Mouse (Mus musculus) stomach, postnatal 0 days (tissue): ENCODE data around the gene Ostc. TPM values are rescaled to one million over a fixed set of nuclear protein-coding genes. Genes with fewer than 3 reads are reported as not detected.

Experiments
- ATAC-seq: fragments of 200-750 bp; cut with Nextera tagmentation; 2 replicates; pipeline ENCODE4 v1.8.0; 2017; ENCODE audit not compliant: low FRiP score, low TSS enrichment
- DNase-seq: peaks from one replicate; pipeline ENCODE4 v3.0.0-alpha.2; 2016; ENCODE audit warnings: low spot score
- H3K27ac ChIP-seq: fragments of 300-500 bp; sonication (generic); replicated peaks from 2 replicates; pipeline ENCODE4 v1.5.1; 2014; ENCODE audit warnings: mild to moderate bottlenecking, control low read depth
- H3K27me3 ChIP-seq: fragments of 300-500 bp; sonication (generic); 2 replicates; pipeline ENCODE4 v1.6.1; 2014; ENCODE audit warnings: low read length; ENCODE audit not compliant: control insufficient read depth, insufficient read depth
- H3K36me3 ChIP-seq: fragments of 300-500 bp; sonication (generic); 2 replicates; pipeline ENCODE4 v1.6.1; 2014; ENCODE audit warnings: low read length, mixed read lengths; ENCODE audit not compliant: control insufficient read depth, insufficient read depth
- H3K4me1 ChIP-seq: fragments of 300-500 bp; sonication (generic); replicated peaks from 2 replicates; pipeline ENCODE4 v1.6.1; 2014; ENCODE audit warnings: antibody characterized with exemption; ENCODE audit not compliant: control insufficient read depth, insufficient read depth
- H3K4me2 ChIP-seq: fragments of 300-500 bp; sonication (generic); replicated peaks from 2 replicates; pipeline ENCODE4 v1.6.1; 2014; ENCODE audit warnings: low read depth, mild to moderate bottlenecking, control low read depth, moderate library complexity
- H3K4me3 ChIP-seq: fragments of 300-500 bp; sonication (generic); 2 replicates; pipeline ENCODE4 v1.5.1; 2014; ENCODE audit warnings: low read depth, low read length, control low read depth
- H3K9ac ChIP-seq: fragments of 300-500 bp; sonication (generic); 2 replicates; pipeline ENCODE4 v1.6.1; 2014; ENCODE audit warnings: mild to moderate bottlenecking, low read length, control low read depth, mixed read lengths
- H3K9me3 ChIP-seq: fragments of 300-500 bp; sonication (generic); 2 replicates; pipeline ENCODE4 v1.6.1; 2016; ENCODE audit warnings: low read length; ENCODE audit not compliant: control insufficient read depth
- CTCF ChIP-seq: IDR thresholded peaks from 2 replicates; pipeline ENCODE4 v1.5.1; 2016; ENCODE audit warnings: antibody characterized with exemption, low read depth, mild to moderate bottlenecking, moderate library complexity
- EP300 ChIP-seq: optimal IDR thresholded peaks from 2 replicates; pipeline ENCODE3; 2016; ENCODE audit warnings: antibody characterized with exemption
- WGBS: fragments of 180-500 bp; shearing (Covaris S2); extraction: QIAGEN DNeasy Blood & Tissue Kit; methylation state at CpG from one replicate; pipeline ENCODE4 v1.1.7; 2014; 5-methylcytosine and 5-hydroxymethylcytosine counted together
- polyA plus RNA-seq: library from polyadenylated mRNA; unstranded; fragments of >200 nt; fragmentation: Nextera tagmentation; extraction: Ambion mirVana; gene quantifications from 2 replicates; pipeline ENCODE4 v1.2.1, GENCODE M21; 2015

The Ostc gene
- polyA plus RNA-seq, 1 experiment from 2014 or later, result 300 TPM

- H3K9ac ChIP-seq, result no peak overlapping the region
- no peak overlapping the region for H3K27ac ChIP-seq
- peaks cover 26% of the 10 kb centered on the region for H3K36me3 ChIP-seq
- TF ChIP-seq EP300, result no peak
- no peak for TF ChIP-seq CTCF
- no peaks in the 10 kb centered on the region for H3K27me3 ChIP-seq
- no peak for ATAC-seq
- DNase-seq, result no peak
- no peaks in the 10 kb centered on the region for H3K9me3 ChIP-seq
- no peak overlapping the region for H3K4me2 ChIP-seq
- H3K4me1 ChIP-seq, result no peaks in the 10 kb centered on the region
- H3K4me3 ChIP-seq, result no peak overlapping the region
- 71% methylated on average over 1 of the region's 1 CpGs for WGBS
Observed at GRCm38 (mm10) chr3:130727036-130727435, 17.8 kb upstream of the Ostc start.

DNA sequence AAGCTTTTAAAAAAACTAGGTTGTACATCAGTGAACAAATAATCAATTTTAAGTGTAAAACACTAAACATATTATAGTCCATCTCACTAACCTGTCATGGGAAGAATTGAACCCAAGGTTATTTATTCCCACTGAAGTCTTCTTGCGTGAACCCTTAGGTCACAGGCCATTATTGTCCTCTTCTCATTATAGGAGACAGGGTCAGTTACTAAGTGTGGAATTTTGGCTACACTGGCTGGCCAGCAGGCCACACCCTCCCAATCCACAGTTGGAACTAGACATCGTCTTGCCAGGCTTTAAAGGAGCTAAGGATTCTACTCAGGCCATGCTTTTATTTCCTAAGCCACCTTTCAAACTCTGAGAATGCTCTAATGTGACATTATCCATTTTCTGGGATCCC, 16.5 kb upstream of the Ostc start:
- no peaks in the 10 kb centered on the region for H3K9me3 ChIP-seq
- ATAC-seq (no peak), DNase-seq (no peak)
- H3K9ac ChIP-seq, result no peak overlapping the region
- no peak overlapping the region for H3K4me2 ChIP-seq
- H3K4me1 ChIP-seq, result no peaks in the 10 kb centered on the region
- no peaks in the 10 kb centered on the region for H3K27me3 ChIP-seq
- TF ChIP-seq EP300 (no peak), CTCF (no peak)
- H3K27ac ChIP-seq, result no peak overlapping the region
- H3K36me3 ChIP-seq, result peaks cover 26% of the 10 kb centered on the region
- no peak overlapping the region for H3K4me3 ChIP-seq
- 74% methylated on average over 2 of the region's 2 CpGs for WGBS

GRCm38 (mm10) chr3:130722733-130723478, 13.7 kb upstream of the Ostc start:
- Histone ChIP-seq H3K9me3 (no peaks in the 10 kb centered on the region), H3K4me3 (no peak overlapping the region), H3K9ac (no peak overlapping the region), H3K27me3 (no peaks in the 10 kb centered on the region), H3K27ac (no peak overlapping the region), H3K36me3 (peaks cover 20% of the 10 kb centered on the region), H3K4me2 (no peak overlapping the region), H3K4me1 (no peaks in the 10 kb centered on the region)
- TF ChIP-seq CTCF (no peak), EP300 (no peak)
- WGBS, result 67% methylated on average over 11 of the region's 11 CpGs
- ATAC-seq (no peak), DNase-seq (no peak)

- no peaks in the 10 kb centered on the region for H3K36me3 ChIP-seq
- H3K27me3 ChIP-seq, result no peaks in the 10 kb centered on the region
- no peak overlapping the region for H3K9ac ChIP-seq
- no peak overlapping the region for H3K27ac ChIP-seq
- ATAC-seq (no peak), DNase-seq (no peak)
- no peak overlapping the region for H3K4me3 ChIP-seq
- WGBS, result 80% methylated on average over 4 of the region's 4 CpGs
- H3K9me3 ChIP-seq, result no peaks in the 10 kb centered on the region
- TF ChIP-seq CTCF (no peak), EP300 (no peak)
- no peaks in the 10 kb centered on the region for H3K4me1 ChIP-seq
- H3K4me2 ChIP-seq, result no peak overlapping the region
Observed at GRCm38 (mm10) chr3:130720225-130720624, 11.0 kb upstream of the Ostc start.

DNA sequence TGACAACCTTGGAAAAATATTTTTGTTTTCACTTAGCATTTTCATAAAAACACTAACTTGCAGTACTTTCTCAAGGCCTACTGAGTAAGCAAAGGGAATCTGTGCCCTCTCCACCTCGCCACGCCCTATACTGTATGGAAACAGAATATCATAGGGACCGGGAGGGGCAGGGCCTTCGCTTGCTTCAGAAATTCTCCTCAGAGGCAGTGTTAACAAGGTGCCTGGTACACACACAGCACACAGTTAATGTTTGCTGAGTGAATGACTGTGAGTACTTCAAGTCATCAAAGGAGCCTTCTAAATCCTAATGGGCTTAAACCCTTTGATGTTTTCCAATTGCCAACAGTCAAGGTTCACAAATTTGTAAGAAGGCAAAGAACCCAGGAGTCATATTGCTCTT, 9.6 kb upstream of the Ostc start:
- H3K36me3 ChIP-seq, result no peaks in the 10 kb centered on the region
- no peaks in the 10 kb centered on the region for H3K9me3 ChIP-seq
- H3K4me2 ChIP-seq, result no peak overlapping the region
- TF ChIP-seq CTCF (no peak), EP300 (no peak)
- no peak overlapping the region for H3K9ac ChIP-seq
- WGBS, result 64% methylated on average over 4 of the region's 4 CpGs
- peak; percentile 39 for DNase-seq
- no peaks in the 10 kb centered on the region for H3K27me3 ChIP-seq
- H3K4me3 ChIP-seq, result no peak overlapping the region
- H3K4me1 ChIP-seq, result no peaks in the 10 kb centered on the region
- ATAC-seq, result peak; percentile 76
- no peak overlapping the region for H3K27ac ChIP-seq

- TF ChIP-seq EP300, result no peak
- TF ChIP-seq CTCF, result no peak
- H3K9me3 ChIP-seq, result no peaks in the 10 kb centered on the region
- ATAC-seq, result no peak
- no peak overlapping the region for H3K4me3 ChIP-seq
- H3K9ac ChIP-seq, result no peak overlapping the region
- no peaks in the 10 kb centered on the region for H3K4me1 ChIP-seq
- H3K27ac ChIP-seq, result no peak overlapping the region
- DNase-seq, result no peak
- H3K36me3 ChIP-seq, result no peaks in the 10 kb centered on the region
- 88% methylated on average over 7 of the region's 7 CpGs for WGBS
- no peaks in the 10 kb centered on the region for H3K27me3 ChIP-seq
- H3K4me2 ChIP-seq, result no peak overlapping the region
Observed at GRCm38 (mm10) chr3:130716555-130716954, 7.3 kb upstream of the Ostc start.
